In genomic region chr7:110097106-110097793, GRCm38 (mm10) we compare ENCODE assay signal across 13 mouse cellular contexts. TPM values are rescaled to one million over a fixed set of nuclear protein-coding genes. Genes with fewer than 3 reads are reported as not detected.
A peak's percentile ranks its signal among the peaks of the same experiment; 100 is the strongest.
DNase-seq lines count a peak whose midpoint lies in the region; ATAC-seq and TF ChIP-seq lines count a peak whose summit lies in the region.
"Had no signal": no experiment of that assay in that cellular context is flagged by ENCODE, and none has a peak within 500 bp of the region (broad histone marks: within the 10 kb centered on the region; RNA-seq: fewer than 3 reads in every experiment).

No protein-coding gene starts in this region.

- CTCF ChIA-PET in Patski (lab: Charles Lee) = interaction anchor here (1.0 to 1.2 kb wide), 3 partner anchors 11 to 169 kb away, joined by 3 to 4 read pairs (median 3); no protein-coding TSS in a partner anchor

- no peak overlapping the region for H3K4me3 ChIP-seq in kidney, embryonic 14.5 days (ENCODE audit: low read length)
- no peak overlapping the region for H3K4me3 ChIP-seq in liver, embryonic 15.5 days (replicated peaks)
- H3K4me3 ChIP-seq in forebrain, embryonic 14.5 days (ENCODE audit: low read depth, low read length) = no peak overlapping the region
- no peak overlapping the region for H3K4me3 ChIP-seq in forebrain, embryonic 11.5 days (ENCODE audit: low read depth, low read length)
- H3K4me3 ChIP-seq: hindbrain, embryonic 12.5 days; limb, embryonic 13.5 days had no signal

- H3K27me3 ChIP-seq in Patski = no peaks in the 10 kb centered on the region
- no peaks in the 10 kb centered on the region for H3K27me3 ChIP-seq in kidney, embryonic 14.5 days (ENCODE audit: control insufficient read depth, insufficient read depth, low read length)
- H3K27me3 ChIP-seq in liver, embryonic 15.5 days = no peaks in the 10 kb centered on the region
- no peaks in the 10 kb centered on the region for H3K27me3 ChIP-seq in forebrain, embryonic 14.5 days (replicated peaks; ENCODE audit: control insufficient read depth, insufficient read depth, low read length)
- no peaks in the 10 kb centered on the region for H3K27me3 ChIP-seq in forebrain, embryonic 11.5 days (ENCODE audit: control insufficient read depth, insufficient read depth, low read length)
- H3K27me3 ChIP-seq: hindbrain, embryonic 12.5 days; limb, embryonic 13.5 days had no signal

- H3K36me3 ChIP-seq in kidney, embryonic 14.5 days (ENCODE audit: control insufficient read depth, insufficient read depth, low read length) = peaks cover 47% of the 10 kb centered on the region
- H3K36me3 ChIP-seq in liver, embryonic 15.5 days (replicated peaks) = peaks cover 50% of the 10 kb centered on the region
- peaks cover 45% of the 10 kb centered on the region for H3K36me3 ChIP-seq in forebrain, embryonic 14.5 days (ENCODE audit: control insufficient read depth, insufficient read depth, low read length)
- H3K36me3 ChIP-seq in forebrain, embryonic 11.5 days (ENCODE audit: control insufficient read depth, insufficient read depth, low read length) = peaks cover 7% of the 10 kb centered on the region

- H3K27ac ChIP-seq in kidney, embryonic 14.5 days (ENCODE audit: low read depth, low read length) = peak overlapping the region; percentile 43
- peak overlapping the region; percentile 55 for H3K27ac ChIP-seq in liver, embryonic 15.5 days (replicated peaks)
- H3K27ac ChIP-seq in forebrain, embryonic 14.5 days (ENCODE audit: low read depth, low read length) = no peak overlapping the region
- no peak overlapping the region for H3K27ac ChIP-seq in forebrain, embryonic 11.5 days (ENCODE audit: low read depth, low read length)
- H3K27ac ChIP-seq: hindbrain, embryonic 12.5 days; limb, embryonic 13.5 days had no signal

- intact Hi-C loops in left cerebral cortex, postnatal 36 days (cut with DNase I) = no loop called here

- H3K4me2 ChIP-seq in kidney, embryonic 14.5 days (replicated peaks; ENCODE audit: low read depth, low read length) = no peak overlapping the region
- no peak overlapping the region for H3K4me2 ChIP-seq in liver, embryonic 15.5 days
- H3K4me2 ChIP-seq in forebrain, embryonic 14.5 days (ENCODE audit: low read length) = no peak overlapping the region
- no peak overlapping the region for H3K4me2 ChIP-seq in forebrain, embryonic 11.5 days (ENCODE audit: low read depth, low read length, severe bottlenecking)
- H3K4me2 ChIP-seq: hindbrain, embryonic 12.5 days; limb, embryonic 13.5 days had no signal

- H3K9ac ChIP-seq in kidney, embryonic 14.5 days (ENCODE audit: low read depth, low read length) = no peak overlapping the region
- no peak overlapping the region for H3K9ac ChIP-seq in liver, embryonic 15.5 days
- no peak overlapping the region for H3K9ac ChIP-seq in forebrain, embryonic 14.5 days (ENCODE audit: low read length)
- H3K9ac ChIP-seq in forebrain, embryonic 11.5 days (ENCODE audit: low read length) = no peak overlapping the region
- H3K9ac ChIP-seq: hindbrain, embryonic 12.5 days; limb, embryonic 13.5 days had no signal

- in situ Hi-C loops in Patski (cut with MboI; ENCODE audit: low pct_unique_long_range_greater_than_20kb) = no loop called here

- peak; percentile 89 for DNase-seq in heart, adult 11 months
- DNase-seq in heart, postnatal 4 days = no peak
- DNase-seq in Patski (ENCODE audit: low read depth, low spot score) = no peak
- no peak for DNase-seq in forebrain, embryonic 14.5 days (ENCODE audit: low spot score)
- no peak for DNase-seq in left cerebral cortex, postnatal 36 days (ENCODE audit: low spot score in 2 of 2)
- no peak for DNase-seq in forebrain, embryonic 11.5 days (ENCODE audit: low spot score)
- DNase-seq: adrenal gland, postnatal 10 days; cerebellum, adult 18-20 months; gastrocnemius, postnatal 36 days had no signal

- 42% methylated on average over 7 of the region's 7 CpGs for WGBS in kidney, embryonic 14.5 days
- 58% methylated on average over 7 of the region's 7 CpGs for WGBS in liver, embryonic 15.5 days (ENCODE audit: insufficient replicate concordance)
- WGBS in forebrain, embryonic 14.5 days = 76% methylated on average over 7 of the region's 7 CpGs
- 78% methylated on average over 7 of the region's 7 CpGs for WGBS in forebrain, embryonic 11.5 days

- ATAC-seq in Patski = peak; percentile 39
- peak; percentile 58; the same call in 1 of the 2 replicates for ATAC-seq in kidney, embryonic 14.5 days (ENCODE audit: low FRiP score, low TSS enrichment)
- peak; percentile 35; the same call in 1 of the 2 replicates for ATAC-seq in liver, embryonic 15.5 days (ENCODE audit: insufficient read depth)
- no peak for ATAC-seq in forebrain, embryonic 14.5 days
- no peak for ATAC-seq in forebrain, embryonic 11.5 days (replicated peaks; ENCODE audit: low FRiP score)

- no peaks in the 10 kb centered on the region for H3K9me3 ChIP-seq in kidney, embryonic 14.5 days (ENCODE audit: control insufficient read depth, low read length)
- no peaks in the 10 kb centered on the region for H3K9me3 ChIP-seq in liver, embryonic 15.5 days (replicated peaks)
- H3K9me3 ChIP-seq in forebrain, embryonic 14.5 days (replicated peaks; ENCODE audit: control insufficient read depth, low read length) = no peaks in the 10 kb centered on the region
- H3K9me3 ChIP-seq in forebrain, embryonic 11.5 days (ENCODE audit: control insufficient read depth, low read length) = no peaks in the 10 kb centered on the region
- H3K9me3 ChIP-seq: hindbrain, embryonic 12.5 days had no signal

- H3K4me1 ChIP-seq in kidney, embryonic 14.5 days (ENCODE audit: control insufficient read depth, insufficient read depth, low read length) = 0 out of 2 replicates have a peak, but pooled peaks cover 5% of the 10 kb centered on the region
- H3K4me1 ChIP-seq in liver, embryonic 15.5 days (replicated peaks) = peaks cover 21% of the 10 kb centered on the region
- no peaks in the 10 kb centered on the region for H3K4me1 ChIP-seq in forebrain, embryonic 14.5 days (ENCODE audit: control insufficient read depth, insufficient read depth, low read length)
- no peaks in the 10 kb centered on the region for H3K4me1 ChIP-seq in forebrain, embryonic 11.5 days (replicated peaks; ENCODE audit: control insufficient read depth, insufficient read depth, low read length)
- H3K4me1 ChIP-seq: hindbrain, embryonic 12.5 days had no signal

- POLR2A ChIA-PET in Patski (lab: Charles Lee) = no interaction called here

- TF ChIP-seq CTCF in Patski (IDR thresholded peaks at IDR 0.05) = peak; percentile 25

RNA-seq across cellular contexts. Expression of gene Wee1, which starts 24.6 kb away (rescaled TPM):
- 10 to 100 TPM; 42.5 to 45.8 TPM for total RNA-seq in heart, postnatal 4 days (2021)
- polyA plus RNA-seq in Patski (2021) = 28.5 TPM
- 29.4 and 35.7 TPM in 2 replicates for polyA plus RNA-seq in kidney, embryonic 14.5 days (2014; fragmentation: Nextera tagmentation; extraction: Ambion mirVana)
- polyA plus RNA-seq in liver, embryonic 15.5 days (2015; fragmentation: Nextera tagmentation; extraction: Ambion mirVana) = 9.0 and 9.1 TPM in 2 replicates
- polyA plus RNA-seq in forebrain, embryonic 14.5 days (2014; fragmentation: Nextera tagmentation; extraction: Ambion mirVana) = 11.7 and 13.3 TPM in 2 replicates
- total RNA-seq in left cerebral cortex, postnatal 36 days (2021) = 10 to 100 TPM; 24.7 to 25.0 TPM
- polyA plus RNA-seq in forebrain, embryonic 11.5 days (2014; fragmentation: Nextera tagmentation; extraction: Ambion mirVana) = 42.3 and 45.6 TPM in 2 replicates

RNA-seq across cellular contexts. Expression of gene Zfp143, which starts 36.2 kb away (rescaled TPM):
- 10 to 100 TPM; 12.9 to 14.4 TPM for total RNA-seq in heart, postnatal 4 days (2021)
- 12.5 TPM for polyA plus RNA-seq in Patski (2021)
- polyA plus RNA-seq in kidney, embryonic 14.5 days (2014; fragmentation: Nextera tagmentation; extraction: Ambion mirVana) = 16.3 and 22.1 TPM in 2 replicates
- 10.2 and 10.3 TPM in 2 replicates for polyA plus RNA-seq in liver, embryonic 15.5 days (2015; fragmentation: Nextera tagmentation; extraction: Ambion mirVana)
- polyA plus RNA-seq in forebrain, embryonic 14.5 days (2014; fragmentation: Nextera tagmentation; extraction: Ambion mirVana) = 27.1 and 27.3 TPM in 2 replicates
- 10 to 100 TPM in 1 of 2 experiments, 1 to 10 TPM in 1; 9.0 to 15.3 TPM for total RNA-seq in left cerebral cortex, postnatal 36 days (2021)
- 29.7 and 33.9 TPM in 2 replicates for polyA plus RNA-seq in forebrain, embryonic 11.5 days (2014; fragmentation: Nextera tagmentation; extraction: Ambion mirVana)

Comparison
In these comparisons a context has a peak if more than half of its experiments do, and no peak if none do; other contexts are left out.
1. ATAC-seq: peak in Patski (single experiment), kidney, embryonic 14.5 days (single experiment) and liver, embryonic 15.5 days (single experiment); none in forebrain, embryonic 14.5 days (single experiment) and forebrain, embryonic 11.5 days (single experiment).
2. H3K27ac ChIP-seq: peak in kidney, embryonic 14.5 days (single experiment) and liver, embryonic 15.5 days (single experiment); none in forebrain, embryonic 14.5 days (single experiment) and forebrain, embryonic 11.5 days (single experiment).